Mouse (Mus musculus) heart, adult 10 weeks (tissue): ENCODE data around the gene Olfr701. TPM values are rescaled to one million over a fixed set of nuclear protein-coding genes. Genes with fewer than 3 reads are reported as not detected.

Experiments used
- polyA plus RNA-seq: library from polyadenylated mRNA; stranded (reverse); fragments of 350-450 nt; fragmentation: Illumina TruSeq; extraction: RNeasy Lipid Tissue Mini Kit (QIAGEN cat#74804); gene quantifications from one replicate; pipeline ENCODE4 v1.2.3, GENCODE M21; 2014; ENCODE audit warnings: low read depth, low replicate concordance

Gene Olfr701
- not detected for polyA plus RNA-seq

DNA sequence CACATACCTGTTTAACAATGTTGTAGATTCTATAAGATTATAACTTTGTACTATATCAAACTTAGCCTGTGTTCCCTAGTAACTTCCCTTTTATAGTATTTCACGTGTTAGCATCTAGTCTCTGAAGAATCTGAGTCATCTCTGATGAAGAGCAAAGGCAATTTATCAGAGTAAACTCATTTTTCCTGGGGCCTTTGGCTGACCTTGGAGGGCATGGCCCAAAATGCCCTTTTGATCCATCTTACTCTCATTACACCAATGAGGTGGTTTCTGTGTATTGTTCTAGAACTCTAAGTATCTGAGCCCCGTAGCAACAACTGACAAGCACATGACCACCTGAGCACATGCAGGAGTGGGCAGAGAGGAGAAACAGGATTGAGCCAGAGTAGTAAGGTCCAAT, at the start of gene Olfr701:
Gene Olfr701 (plus strand): TSS at position 301 of the 400 bp plus-strand sequence.

GRCm38 (mm10) chr7:106793098-106793497, 20.8 kb upstream of the Olfr701 start, which contains the start of gene Olfr699:
Gene Olfr699 (minus strand): TSS chr7:106793198.

DNA sequence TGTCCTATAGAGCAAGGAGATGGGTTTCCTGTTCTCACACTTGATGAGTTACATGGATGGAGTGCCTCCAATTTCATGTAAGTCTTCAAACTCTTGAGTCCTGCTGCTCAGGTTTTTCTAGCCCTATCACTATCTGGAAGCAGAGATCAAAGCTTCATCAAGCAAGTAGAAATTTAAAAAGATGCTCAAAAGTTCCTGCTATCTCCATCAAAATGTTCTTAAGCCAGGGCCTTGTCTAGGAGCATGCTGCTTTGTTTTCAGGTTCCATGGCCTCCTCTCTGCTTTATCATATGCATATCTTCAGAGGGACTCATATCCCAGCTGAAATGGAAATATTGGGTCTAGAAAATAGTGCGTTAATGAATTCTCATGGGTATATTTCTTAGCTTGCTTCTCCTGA, 5.2 kb upstream of the Olfr701 start, which contains the start of gene Olfr700:
Gene Olfr700 (minus strand): TSS at position 101 of the 400 bp plus-strand sequence.

DNA sequence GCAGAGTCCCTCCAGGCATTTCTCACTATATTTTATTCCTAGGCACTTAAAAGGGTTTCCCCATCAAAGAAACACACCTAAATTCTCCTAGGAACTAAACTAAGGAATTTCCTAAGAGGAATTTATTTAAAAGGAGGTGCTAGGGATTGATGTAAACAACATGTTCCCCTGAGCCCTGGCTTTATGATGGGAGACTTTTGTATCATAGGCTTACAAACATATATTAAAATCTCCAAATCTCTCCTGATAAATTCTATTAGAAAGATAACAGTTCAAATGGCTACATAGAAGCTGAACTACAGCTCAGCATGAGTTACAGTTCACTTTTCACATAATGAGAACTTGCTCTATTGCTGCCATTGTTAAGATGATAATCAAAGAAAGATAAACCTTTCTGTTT, 19.9 kb downstream of the Olfr701 start, which contains the start of gene Olfr702:
Gene Olfr702 (minus strand): TSS at position 101 of the 400 bp plus-strand sequence.

DNA sequence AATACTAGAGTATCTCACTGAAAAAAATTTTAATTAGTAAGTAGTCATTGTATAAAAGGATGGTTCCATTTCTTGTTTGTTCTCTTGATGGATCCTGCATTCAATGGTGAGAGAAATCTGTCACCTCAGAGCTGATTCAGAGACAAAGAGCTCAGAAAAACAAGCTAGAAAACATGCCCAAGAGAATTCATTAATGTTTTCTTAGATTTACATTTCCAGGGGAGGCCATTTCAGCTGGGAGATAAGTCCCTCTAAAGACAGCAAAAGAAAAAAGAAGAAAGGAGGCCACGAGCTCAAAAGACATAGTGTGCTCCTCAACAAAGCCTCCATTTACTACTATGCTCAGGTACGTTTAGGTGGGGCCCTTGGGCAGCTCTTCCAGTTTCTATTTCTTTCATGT, 29.1 kb downstream of the Olfr701 start, which contains the start of gene Olfr703:
Gene Olfr703 (plus strand): TSS at position 301 of the 400 bp plus-strand sequence.

GRCm38 (mm10) chr7:106862885-106863284, 49.0 kb downstream of the Olfr701 start, which contains the start of gene Olfr704:
Gene Olfr704 (plus strand): TSS chr7:106863185.

Other genes starting within 250 kb of the Olfr701 start
- not detected for gene Olfr693, start 133.5 kb upstream of the Olfr701 start, polyA plus RNA-seq
- gene Olfr694, start 122.3 kb upstream of the Olfr701 start, polyA plus RNA-seq = not detected
- not detected for gene Olfr695, start 97.7 kb upstream of the Olfr701 start, polyA plus RNA-seq
- gene Olfr697, start 71.7 kb upstream of the Olfr701 start, polyA plus RNA-seq = not detected
- gene Olfr698, start 58.7 kb upstream of the Olfr701 start, polyA plus RNA-seq = not detected
- not detected for gene Olfr699, start 20.9 kb upstream of the Olfr701 start, polyA plus RNA-seq
- not detected for gene Olfr700, start 5.3 kb upstream of the Olfr701 start, polyA plus RNA-seq
- gene Olfr702, start 19.8 kb downstream of the Olfr701 start, polyA plus RNA-seq = not detected
- gene Olfr703, start 29.2 kb downstream of the Olfr701 start, polyA plus RNA-seq = not detected
- not detected for gene Olfr704, start 49.1 kb downstream of the Olfr701 start, polyA plus RNA-seq
- not detected for gene Olfr705, start 62.8 kb downstream of the Olfr701 start, polyA plus RNA-seq
- not detected for gene Olfr706, start 74.0 kb downstream of the Olfr701 start, polyA plus RNA-seq
- gene Olfr707, start 87.1 kb downstream of the Olfr701 start, polyA plus RNA-seq = not detected
- not detected for gene Olfr1532-ps1, start 93.9 kb downstream of the Olfr701 start, polyA plus RNA-seq
- gene Olfr709-ps1, start 118.1 kb downstream of the Olfr701 start, polyA plus RNA-seq = not detected
- not detected for gene Olfr710, start 134.2 kb downstream of the Olfr701 start, polyA plus RNA-seq
- gene Olfr6, start 149.8 kb downstream of the Olfr701 start, polyA plus RNA-seq = not detected
- not detected for gene Olfr711, start 161.3 kb downstream of the Olfr701 start, polyA plus RNA-seq
- not detected for gene Olfr2, start 191.9 kb downstream of the Olfr701 start, polyA plus RNA-seq
- gene Olfr713, start 217.0 kb downstream of the Olfr701 start, polyA plus RNA-seq = not detected